Mouse (Mus musculus) hindbrain, embryonic 10.5 days (tissue): ENCODE data around the gene Phrf1. TPM values are rescaled to one million over a fixed set of nuclear protein-coding genes. Genes with fewer than 3 reads are reported as not detected.
A peak's percentile ranks its signal among the peaks of the same experiment; 100 is the strongest.
"Not testable (repeated sequence)": the region's sequence is repeated elsewhere in the genome, so short reads cannot be mapped to it uniquely, and the experiment has no call there.

Experiments used
- DNase-seq: peaks from one replicate; pipeline ENCODE4 v3.0.0-alpha.2; 2017; ENCODE audit warnings: low spot score
- H3K27ac ChIP-seq: fragments of 300-500 bp; sonication (generic); 2 replicates; pipeline ENCODE4 v1.5.1; 2016; ENCODE audit warnings: mild to moderate bottlenecking, moderate library complexity
- H3K27me3 ChIP-seq: fragments of 300-500 bp; sonication (generic); 2 replicates; pipeline ENCODE4 v1.6.1; 2016; ENCODE audit warnings: mild to moderate bottlenecking; ENCODE audit not compliant: poor library complexity, insufficient read depth, severe bottlenecking
- H3K36me3 ChIP-seq: fragments of 300-500 bp; sonication (generic); 2 replicates; pipeline ENCODE4 v1.6.1; 2016; ENCODE audit warnings: mild to moderate bottlenecking, moderate library complexity
- H3K4me1 ChIP-seq: fragments of 300-500 bp; sonication (generic); replicated peaks from 2 replicates; pipeline ENCODE4 v1.6.1; 2016; ENCODE audit warnings: mild to moderate bottlenecking
- H3K4me3 ChIP-seq: fragments of 300-500 bp; sonication (generic); 2 replicates; pipeline ENCODE4 v1.5.1; 2016; ENCODE audit warnings: mild to moderate bottlenecking, moderate library complexity
- H3K9me3 ChIP-seq: fragments of 300-500 bp; sonication (generic); 2 replicates; pipeline ENCODE4 v1.6.1; 2016; ENCODE audit warnings: mild to moderate bottlenecking, moderate library complexity
- WGBS: fragments of 180-500 bp; shearing (Covaris S2); methylation state at CpG from one replicate; pipeline ENCODE4 v1.1.7; 2016; 5-methylcytosine and 5-hydroxymethylcytosine counted together
- polyA plus RNA-seq: library from polyadenylated mRNA; unstranded; fragments of >200 nt; fragmentation: Nextera tagmentation; extraction: Ambion mirVana; gene quantifications from 2 replicates; pipeline ENCODE4 v1.2.1, GENCODE M21; 2016

The Phrf1 gene
- polyA plus RNA-seq, 1 experiment from 2014 or later: 106 TPM

GRCm38 (mm10) chr7:141227796-141228195 lies 788 bp upstream of the Phrf1 start:
- Histone ChIP-seq H3K36me3 (peaks cover 27% of the 10 kb centered on the region), H3K9me3 (no peaks in the 10 kb centered on the region), H3K4me3 (peak overlapping the region; percentile 73), H3K27ac (peak overlapping the region; percentile 99), H3K4me1 (peaks cover 27% of the 10 kb centered on the region), H3K27me3 (no peaks in the 10 kb centered on the region)
- DNase-seq: no peak
- WGBS: 81% methylated on average over 4 of the region's 4 CpGs

GRCm38 (mm10) chr7:141229702-141230101 lies 1.1 kb downstream of the Phrf1 start:
- no peaks in the 10 kb centered on the region for H3K9me3 ChIP-seq
- H3K4me3 ChIP-seq: peak overlapping the region; percentile 73
- H3K27me3 ChIP-seq: no peaks in the 10 kb centered on the region
- WGBS: 63% methylated on average over 6 of the region's 6 CpGs
- no peak for DNase-seq
- H3K4me1 ChIP-seq: peaks cover 26% of the 10 kb centered on the region
- peaks cover 46% of the 10 kb centered on the region for H3K36me3 ChIP-seq
- peak overlapping the region; percentile 99; the same call in 1 of the 2 replicates for H3K27ac ChIP-seq

- WGBS: 95% methylated on average over 4 of the region's 4 CpGs
- H3K9me3 ChIP-seq: no peaks in the 10 kb centered on the region
- H3K4me1 ChIP-seq: peaks cover 26% of the 10 kb centered on the region
- H3K36me3 ChIP-seq: peaks cover 54% of the 10 kb centered on the region
- no peak overlapping the region for H3K27ac ChIP-seq
- H3K27me3 ChIP-seq: no peaks in the 10 kb centered on the region
- peak overlapping the region; percentile 73 for H3K4me3 ChIP-seq
- DNase-seq: no peak
Measured at GRCm38 (mm10) chr7:141230570-141230969, 2.0 kb downstream of the Phrf1 start.

- Histone ChIP-seq H3K27ac (no peak overlapping the region), H3K9me3 (no peaks in the 10 kb centered on the region), H3K27me3 (no peaks in the 10 kb centered on the region), H3K4me3 (no peak overlapping the region), H3K36me3 (peaks cover 60% of the 10 kb centered on the region), H3K4me1 (peaks cover 26% of the 10 kb centered on the region)
- DNase-seq: no peak
- WGBS: 95% methylated on average over 3 of the region's 3 CpGs
Measured at GRCm38 (mm10) chr7:141231111-141231510, 2.5 kb downstream of the Phrf1 start.

GRCm38 (mm10) chr7:141231551-141231950 lies 3.0 kb downstream of the Phrf1 start:
- Histone ChIP-seq H3K36me3 (peaks cover 64% of the 10 kb centered on the region), H3K27ac (no peak overlapping the region), H3K4me3 (no peak overlapping the region), H3K9me3 (no peaks in the 10 kb centered on the region), H3K4me1 (peaks cover 26% of the 10 kb centered on the region), H3K27me3 (no peaks in the 10 kb centered on the region)
- DNase-seq: no peak
- WGBS: 93% methylated on average over 10 of the region's 10 CpGs

GRCm38 (mm10) chr7:141250486-141250885 lies 21.9 kb downstream of the Phrf1 start:
- not testable (repeated sequence) for H3K9me3 ChIP-seq, DNase-seq, H3K4me3 ChIP-seq, H3K4me1 ChIP-seq, H3K27me3 ChIP-seq, H3K27ac ChIP-seq
- 95% methylated on average over 4 of the region's 4 CpGs for WGBS
- H3K36me3 ChIP-seq: peaks cover 98% of the 10 kb centered on the region

- no peak for DNase-seq
- no peaks in the 10 kb centered on the region for H3K9me3 ChIP-seq
- H3K36me3 ChIP-seq: peaks cover 98% of the 10 kb centered on the region
- 93% methylated on average over 10 of the region's 10 CpGs for WGBS
- no peaks in the 10 kb centered on the region for H3K4me1 ChIP-seq
- H3K27ac ChIP-seq: no peak overlapping the region
- H3K27me3 ChIP-seq: no peaks in the 10 kb centered on the region
- no peak overlapping the region for H3K4me3 ChIP-seq
Measured at GRCm38 (mm10) chr7:141256159-141256558, 27.6 kb downstream of the Phrf1 start.

GRCm38 (mm10) chr7:141261480-141261879 lies 32.9 kb downstream of the Phrf1 start:
- DNase-seq: no peak
- Histone ChIP-seq H3K27me3 (no peaks in the 10 kb centered on the region), H3K36me3 (peaks cover 84% of the 10 kb centered on the region), H3K4me3 (no peak overlapping the region), H3K9me3 (no peaks in the 10 kb centered on the region), H3K27ac (no peak overlapping the region), H3K4me1 (peaks cover 17% of the 10 kb centered on the region)
- 95% methylated on average over 3 of the region's 3 CpGs for WGBS

GRCm38 (mm10) chr7:141263640-141264039 lies 35.1 kb downstream of the Phrf1 start:
- 89% methylated on average over 13 of the region's 13 CpGs for WGBS
- no peak overlapping the region for H3K27ac ChIP-seq
- peaks cover 63% of the 10 kb centered on the region for H3K36me3 ChIP-seq
- H3K27me3 ChIP-seq: no peaks in the 10 kb centered on the region
- no peak for DNase-seq
- H3K9me3 ChIP-seq: no peaks in the 10 kb centered on the region
- no peak overlapping the region for H3K4me3 ChIP-seq
- H3K4me1 ChIP-seq: peaks cover 18% of the 10 kb centered on the region

- peaks cover 57% of the 10 kb centered on the region for H3K36me3 ChIP-seq
- DNase-seq: no peak
- H3K4me1 ChIP-seq: peaks cover 18% of the 10 kb centered on the region
- no peaks in the 10 kb centered on the region for H3K27me3 ChIP-seq
- WGBS: 76% methylated on average over 11 of the region's 11 CpGs
- H3K4me3 ChIP-seq: no peak overlapping the region
- no peak overlapping the region for H3K27ac ChIP-seq
- H3K9me3 ChIP-seq: no peaks in the 10 kb centered on the region
Measured at GRCm38 (mm10) chr7:141264041-141264700, 35.6 kb downstream of the Phrf1 start.

GRCm38 (mm10) chr7:141264761-141265410 lies 36.3 kb downstream of the Phrf1 start:
- H3K27ac ChIP-seq: no peak overlapping the region
- no peaks in the 10 kb centered on the region for H3K27me3 ChIP-seq
- peaks cover 18% of the 10 kb centered on the region for H3K4me1 ChIP-seq
- peaks cover 50% of the 10 kb centered on the region for H3K36me3 ChIP-seq
- peak; percentile 33 for DNase-seq
- peak overlapping the region; percentile 16; the same call in 1 of the 2 replicates for H3K4me3 ChIP-seq
- H3K9me3 ChIP-seq: no peaks in the 10 kb centered on the region
- 44% methylated on average over 12 of the region's 12 CpGs for WGBS

- Histone ChIP-seq H3K4me3 (peak overlapping the region; percentile 16; the same call in 1 of the 2 replicates), H3K36me3 (peaks cover 45% of the 10 kb centered on the region), H3K27me3 (no peaks in the 10 kb centered on the region), H3K9me3 (no peaks in the 10 kb centered on the region), H3K4me1 (peaks cover 18% of the 10 kb centered on the region), H3K27ac (no peak overlapping the region)
- 40% methylated on average over 11 of the region's 11 CpGs for WGBS
- DNase-seq: peak; percentile 12
Measured at GRCm38 (mm10) chr7:141265411-141265738, 36.8 kb downstream of the Phrf1 start.

GRCm38 (mm10) chr7:141265739-141266561 lies 37.4 kb downstream of the Phrf1 start, which contains the start of gene Irf7:
Gene Irf7 (minus strand): TSS chr7:141266481.
- peak; percentile 17 for DNase-seq

More at GRCm38 (mm10) chr7:141265739-141266561, 37.4 kb downstream of the Phrf1 start, which contains the start of gene Irf7:
- WGBS: 15% methylated on average over 25 of the region's 25 CpGs
- H3K27me3 ChIP-seq: no peaks in the 10 kb centered on the region
- H3K4me1 ChIP-seq: peaks cover 18% of the 10 kb centered on the region
- H3K36me3 ChIP-seq: peaks cover 40% of the 10 kb centered on the region
- no peaks in the 10 kb centered on the region for H3K9me3 ChIP-seq
- H3K4me3 ChIP-seq: peak within 1 kb of the TSS; percentile 45
- H3K27ac ChIP-seq: no peak within 1 kb of the TSS
